8 mouse cellular contexts compared by ENCODE assay signal in genomic region chr15:6709618-6710017, GRCm38 (mm10). TPM values are rescaled to one million over a fixed set of nuclear protein-coding genes. Genes with fewer than 3 reads are reported as not detected.
DNase-seq lines count a peak whose midpoint lies in the region; ATAC-seq and TF ChIP-seq lines count a peak whose summit lies in the region.

No protein-coding gene starts in this region.

- no peak for TF ChIP-seq CTCF in lung, embryonic 14.5 days (IDR thresholded peaks at IDR 0.05; ENCODE audit: low read depth)
- TF ChIP-seq CTCF in embryonic fibroblast, embryonic 13.5 days (IDR thresholded peaks at IDR 0.05; ENCODE audit: borderline replicate concordance, insufficient read depth, low read length): no peak
- no peak for TF ChIP-seq CTCF in small intestine, adult 2 months (IDR thresholded peaks at IDR 0.05; ENCODE audit: extremely low read depth, insufficient read length, insufficient replicate concordance, low read depth, low read length)

- H3K27me3 ChIP-seq in lung, embryonic 14.5 days (ENCODE audit: insufficient read depth, low read length): no peaks in the 10 kb centered on the region
- 0 out of 2 replicates have a peak, but pooled peaks cover 3% of the 10 kb centered on the region for H3K27me3 ChIP-seq in limb, embryonic 12.5 days
- H3K27me3 ChIP-seq in small intestine, adult 2 months (ENCODE audit: control insufficient read depth, insufficient read depth, low read length): no peaks in the 10 kb centered on the region

- peak overlapping the region; percentile 95 for H3K9ac ChIP-seq in lung, embryonic 14.5 days
- peak overlapping the region; percentile 93; the same call in 1 of the 2 replicates for H3K9ac ChIP-seq in limb, embryonic 12.5 days (replicated peaks)

- DNase-seq in lung, embryonic 14.5 days: no peak
- DNase-seq in lung, postnatal 10 days: no peak
- no peak for DNase-seq in layer of hippocampus, postnatal 25 days (ENCODE audit: extremely low spot score in 1 of 2, low spot score in 1 of 2)
- no peak for DNase-seq in right cerebral cortex, postnatal 36 days (ENCODE audit: low spot score in 2 of 2)
- DNase-seq in adrenal gland, adult 18-20 months (ENCODE audit: low spot score in 2 of 2): no peak

- 19% methylated on average over 8 of the region's 8 CpGs for WGBS in lung, embryonic 14.5 days
- WGBS in limb, embryonic 12.5 days: 15% methylated on average over 8 of the region's 8 CpGs
- WGBS in small intestine, adult 2 months: 17% methylated on average over 8 of the region's 8 CpGs

- peaks cover 7% of the 10 kb centered on the region; the same call in 1 of the 2 replicates for H3K4me1 ChIP-seq in lung, embryonic 14.5 days (ENCODE audit: insufficient read depth)
- peaks cover 13% of the 10 kb centered on the region for H3K4me1 ChIP-seq in embryonic fibroblast, embryonic 13.5 days (ENCODE audit: control insufficient read depth, insufficient read depth, low read length)
- peaks cover 28% of the 10 kb centered on the region for H3K4me1 ChIP-seq in limb, embryonic 12.5 days (replicated peaks)
- peaks cover 9% of the 10 kb centered on the region; the same call in 1 of the 2 replicates for H3K4me1 ChIP-seq in small intestine, adult 2 months (ENCODE audit: control insufficient read depth, insufficient read depth, insufficient read length, low read length)

- no peaks in the 10 kb centered on the region for H3K9me3 ChIP-seq in lung, embryonic 14.5 days (ENCODE audit: low read depth, low read length)
- H3K9me3 ChIP-seq in limb, embryonic 12.5 days: no peaks in the 10 kb centered on the region

- no peak for TF ChIP-seq POLR2A in embryonic fibroblast, embryonic 13.5 days (IDR thresholded peaks at IDR 0.05; ENCODE audit: low read depth, low read length)
- no peak for TF ChIP-seq POLR2A in small intestine, adult 2 months (IDR thresholded peaks at IDR 0.05; ENCODE audit: low read depth, low read length)

- no peak for ATAC-seq in lung, embryonic 14.5 days (ENCODE audit: insufficient read depth)
- no peak for ATAC-seq in limb, embryonic 12.5 days (ENCODE audit: insufficient number of reproducible peaks, insufficient read depth, low FRiP score, low TSS enrichment, low read depth)

- H3K36me3 ChIP-seq in lung, embryonic 14.5 days (ENCODE audit: insufficient read depth): no peaks in the 10 kb centered on the region
- no peaks in the 10 kb centered on the region for H3K36me3 ChIP-seq in limb, embryonic 12.5 days
- no peaks in the 10 kb centered on the region for H3K36me3 ChIP-seq in small intestine, adult 2 months (ENCODE audit: control insufficient read depth, insufficient read depth, low read length)

- no peak overlapping the region for H3K27ac ChIP-seq in lung, embryonic 14.5 days (ENCODE audit: low read depth)
- H3K27ac ChIP-seq in embryonic fibroblast, embryonic 13.5 days (ENCODE audit: insufficient read depth, low read length): peak overlapping the region; percentile 44
- no peak overlapping the region for H3K27ac ChIP-seq in limb, embryonic 12.5 days
- no peak overlapping the region for H3K27ac ChIP-seq in small intestine, adult 2 months (ENCODE audit: insufficient read depth, low read depth, low read length)

- peak overlapping the region; percentile 89 for H3K4me3 ChIP-seq in lung, embryonic 14.5 days (ENCODE audit: low read depth, low read length)
- peak overlapping the region; percentile 95 for H3K4me3 ChIP-seq in embryonic fibroblast, embryonic 13.5 days (ENCODE audit: insufficient read depth, low read length)
- H3K4me3 ChIP-seq in limb, embryonic 12.5 days (replicated peaks): peak overlapping the region; percentile 94
- peak overlapping the region; percentile 100 for H3K4me3 ChIP-seq in small intestine, adult 2 months (ENCODE audit: low read depth, low read length)

- peak overlapping the region; percentile 90 for H3K4me2 ChIP-seq in lung, embryonic 14.5 days
- H3K4me2 ChIP-seq in limb, embryonic 12.5 days: peak overlapping the region; percentile 89

RNA-seq across cellular contexts. Expression of gene Rictor, which starts 1.4 kb away (rescaled TPM):
- 42.9 and 44.2 TPM in 2 replicates for polyA plus RNA-seq in lung, embryonic 14.5 days (2014; fragmentation: Nextera tagmentation; extraction: Ambion mirVana)
- 46.7 and 66.7 TPM in 2 replicates for polyA plus RNA-seq in embryonic fibroblast, embryonic 13.5 days (2011; ENCODE audit: insufficient read length, low read depth, missing spikeins)
- 46.5 and 46.8 TPM in 2 replicates for polyA plus RNA-seq in limb, embryonic 12.5 days (2016; fragmentation: Nextera tagmentation; extraction: Ambion mirVana)
- polyA plus RNA-seq in small intestine, adult 2 months (2012; rRNA removed): 1.1 and 2.5 TPM in 2 replicates
- total RNA-seq in layer of hippocampus, postnatal 25 days (2021): 10 to 100 TPM; 43.1 to 43.9 TPM
- total RNA-seq in adrenal gland, adult 18-20 months (2021): 10 to 100 TPM; 18.9 to 26.6 TPM

Comparison
In these comparisons a context has a peak if more than half of its experiments do, and no peak if none do; other contexts are left out.
1. RNA of gene Rictor, which starts 1.4 kb away (polyA plus RNA-seq): 46.7 to 66.7 TPM in embryonic fibroblast, embryonic 13.5 days, 46.5 to 46.8 TPM in limb, embryonic 12.5 days and 42.9 to 44.2 TPM in lung, embryonic 14.5 days; 1.1 to 2.5 TPM in small intestine, adult 2 months; every median in the first group is over 10 times any median in the second.
2. Peak in every context shown above with its lines, with median percentiles within 50 percentile points of each other: H3K4me3 ChIP-seq.